Mouse (Mus musculus) forebrain, embryonic 13.5 days (tissue): Measurements from ENCODE around the gene Lgals2. TPM values are rescaled to one million over a fixed set of nuclear protein-coding genes. Genes with fewer than 3 reads are reported as not detected.

ENCODE experiments used
- ATAC-seq: fragments of 200-750 bp; cut with Nextera tagmentation; 2 replicates; pipeline ENCODE4 v1.8.0; 2017
- H3K27ac ChIP-seq: fragments of 300-500 bp; sonication (generic); 2 replicates; pipeline ENCODE4 v1.5.1; 2015; ENCODE audit warnings: inconsistent platforms, mild to moderate bottlenecking, moderate library complexity
- H3K27me3 ChIP-seq: fragments of 300-500 bp; sonication (generic); 2 replicates; pipeline ENCODE4 v1.6.1; 2015; ENCODE audit warnings: mild to moderate bottlenecking, inconsistent platforms
- H3K36me3 ChIP-seq: fragments of 300-500 bp; sonication (generic); 2 replicates; pipeline ENCODE4 v1.6.1; 2015; ENCODE audit warnings: mild to moderate bottlenecking, inconsistent platforms; ENCODE audit not compliant: poor library complexity, severe bottlenecking
- H3K4me1 ChIP-seq: fragments of 300-500 bp; sonication (generic); 2 replicates; pipeline ENCODE4 v1.6.1; 2015; ENCODE audit warnings: inconsistent platforms
- H3K4me2 ChIP-seq: fragments of 300-500 bp; sonication (generic); 2 replicates; pipeline ENCODE4 v1.6.1; 2015; ENCODE audit warnings: inconsistent platforms, mild to moderate bottlenecking, moderate library complexity
- H3K4me3 ChIP-seq: fragments of 300-500 bp; sonication (generic); 2 replicates; pipeline ENCODE4 v1.5.1; 2015; ENCODE audit warnings: mild to moderate bottlenecking, inconsistent platforms
- H3K9ac ChIP-seq: fragments of 300-500 bp; sonication (generic); 2 replicates; pipeline ENCODE4 v1.6.1; 2015; ENCODE audit warnings: mild to moderate bottlenecking, inconsistent platforms
- H3K9me3 ChIP-seq: fragments of 300-500 bp; sonication (generic); replicated peaks from 2 replicates; pipeline ENCODE4 v1.6.1; 2016; ENCODE audit warnings: inconsistent platforms
- WGBS: fragments of 180-500 bp; shearing (Covaris S2); methylation state at CpG from one replicate; pipeline ENCODE4 v1.1.7; 2015; 5-methylcytosine and 5-hydroxymethylcytosine counted together
- polyA plus RNA-seq: library from polyadenylated mRNA; unstranded; fragments of >200 nt; fragmentation: Nextera tagmentation; extraction: Ambion mirVana; gene quantifications from 2 replicates; pipeline ENCODE4 v1.2.1, GENCODE M21; 2015

Lgals2 gene
- polyA plus RNA-seq, 1 experiment from 2014 or later: not detected

- Histone ChIP-seq H3K4me1 (peaks cover 47% of the 10 kb centered on the region), H3K9ac (no peak overlapping the region), H3K36me3 (no peaks in the 10 kb centered on the region), H3K27ac (no peak overlapping the region), H3K4me3 (no peak overlapping the region), H3K27me3 (no peaks in the 10 kb centered on the region), H3K4me2 (no peak overlapping the region), H3K9me3 (no peaks in the 10 kb centered on the region)
- no peak for ATAC-seq
- WGBS: 64% methylated on average over 5 of the region's 5 CpGs
These were observed 16.8 kb upstream of the Lgals2 start for GRCm38 (mm10) chr15:78872021-78872608.

- Histone ChIP-seq H3K4me2 (no peak overlapping the region), H3K36me3 (no peaks in the 10 kb centered on the region), H3K4me3 (no peak overlapping the region), H3K27me3 (no peaks in the 10 kb centered on the region), H3K9ac (no peak overlapping the region), H3K27ac (no peak overlapping the region), H3K4me1 (peaks cover 27% of the 10 kb centered on the region), H3K9me3 (no peaks in the 10 kb centered on the region)
- 26% methylated on average over 6 of the region's 6 CpGs for WGBS
- ATAC-seq: no peak
These were observed 14.4 kb upstream of the Lgals2 start for GRCm38 (mm10) chr15:78869775-78870174.

GRCm38 (mm10) chr15:78868826-78869233 lies 13.5 kb upstream of the Lgals2 start:
- no peaks in the 10 kb centered on the region for H3K27me3 ChIP-seq
- WGBS: 44% methylated on average over 7 of the region's 7 CpGs
- peak; percentile 71 for ATAC-seq

GRCm38 (mm10) chr15:78868398-78868797 lies 13.1 kb upstream of the Lgals2 start:
- Histone ChIP-seq H3K9me3 (no peaks in the 10 kb centered on the region), H3K36me3 (no peaks in the 10 kb centered on the region), H3K27ac (peak overlapping the region; percentile 72), H3K4me1 (peaks cover 23% of the 10 kb centered on the region), H3K27me3 (no peaks in the 10 kb centered on the region), H3K4me2 (peak overlapping the region; percentile 10; the same call in 1 of the 2 replicates), H3K9ac (0 out of 2 replicates have a peak overlapping the region, but pooled peaks have one; percentile 18), H3K4me3 (no peak overlapping the region)
- peak; percentile 84 for ATAC-seq
- WGBS: 17% methylated on average over 9 of the region's 9 CpGs

More at GRCm38 (mm10) chr15:78868826-78869233, 13.5 kb upstream of the Lgals2 start:
- Histone ChIP-seq H3K9me3 (no peaks in the 10 kb centered on the region), H3K4me2 (peak overlapping the region; percentile 10; the same call in 1 of the 2 replicates), H3K36me3 (no peaks in the 10 kb centered on the region), H3K9ac (0 out of 2 replicates have a peak overlapping the region, but pooled peaks have one; percentile 18), H3K4me1 (peaks cover 24% of the 10 kb centered on the region), H3K4me3 (no peak overlapping the region), H3K27ac (peak overlapping the region; percentile 72)

- 48% methylated on average over 13 of the region's 13 CpGs for WGBS
- no peak overlapping the region for H3K4me2 ChIP-seq
These were observed 8.5 kb upstream of the Lgals2 start for GRCm38 (mm10) chr15:78863852-78864253.

GRCm38 (mm10) chr15:78863154-78863553 lies 7.8 kb upstream of the Lgals2 start:
- Histone ChIP-seq H3K9ac (no peak overlapping the region), H3K4me2 (no peak overlapping the region), H3K27ac (no peak overlapping the region), H3K27me3 (no peaks in the 10 kb centered on the region), H3K36me3 (no peaks in the 10 kb centered on the region), H3K4me1 (peaks cover 14% of the 10 kb centered on the region), H3K4me3 (no peak overlapping the region), H3K9me3 (no peaks in the 10 kb centered on the region)
- no peak for ATAC-seq
- 62% methylated on average over 2 of the region's 2 CpGs for WGBS

More at GRCm38 (mm10) chr15:78863852-78864253, 8.5 kb upstream of the Lgals2 start:
- ATAC-seq: no peak
- no peak overlapping the region for H3K4me3 ChIP-seq
- no peaks in the 10 kb centered on the region for H3K27me3 ChIP-seq
- peaks cover 21% of the 10 kb centered on the region for H3K4me1 ChIP-seq
- H3K9me3 ChIP-seq: no peaks in the 10 kb centered on the region
- H3K27ac ChIP-seq: no peak overlapping the region
- no peak overlapping the region for H3K9ac ChIP-seq
- H3K36me3 ChIP-seq: no peaks in the 10 kb centered on the region

GRCm38 (mm10) chr15:78862280-78862679 lies 7.0 kb upstream of the Lgals2 start:
- Histone ChIP-seq H3K4me2 (no peak overlapping the region), H3K36me3 (no peaks in the 10 kb centered on the region), H3K27ac (no peak overlapping the region), H3K4me1 (peaks cover 9% of the 10 kb centered on the region; the same call in 1 of the 2 replicates), H3K9ac (no peak overlapping the region), H3K9me3 (no peaks in the 10 kb centered on the region), H3K4me3 (no peak overlapping the region), H3K27me3 (no peaks in the 10 kb centered on the region)
- no peak for ATAC-seq
- WGBS: 91% methylated on average over 5 of the region's 5 CpGs

GRCm38 (mm10) chr15:78859714-78860113 lies 4.4 kb upstream of the Lgals2 start:
- Histone ChIP-seq H3K4me3 (no peak overlapping the region), H3K27me3 (no peaks in the 10 kb centered on the region), H3K36me3 (no peaks in the 10 kb centered on the region), H3K4me1 (peaks cover 9% of the 10 kb centered on the region; the same call in 1 of the 2 replicates), H3K4me2 (no peak overlapping the region), H3K9me3 (no peaks in the 10 kb centered on the region), H3K9ac (no peak overlapping the region), H3K27ac (no peak overlapping the region)
- no peak for ATAC-seq
- WGBS: 86% methylated on average over 6 of the region's 6 CpGs

- Histone ChIP-seq H3K4me1 (peaks cover 9% of the 10 kb centered on the region; the same call in 1 of the 2 replicates), H3K27me3 (0 out of 2 replicates have a peak, but pooled peaks cover 3% of the 10 kb centered on the region), H3K4me3 (no peak overlapping the region), H3K27ac (no peak overlapping the region), H3K4me2 (no peak overlapping the region), H3K9me3 (no peaks in the 10 kb centered on the region), H3K9ac (no peak overlapping the region), H3K36me3 (no peaks in the 10 kb centered on the region)
- no peak for ATAC-seq
- 85% methylated on average over 4 of the region's 4 CpGs for WGBS
These were observed 4.0 kb upstream of the Lgals2 start for GRCm38 (mm10) chr15:78859311-78859710.

GRCm38 (mm10) chr15:78857009-78857408 lies 1.7 kb upstream of the Lgals2 start:
- H3K4me3 ChIP-seq: no peak overlapping the region
- H3K27ac ChIP-seq: no peak overlapping the region
- H3K9ac ChIP-seq: no peak overlapping the region
- 0 out of 2 replicates have a peak, but pooled peaks cover 3% of the 10 kb centered on the region for H3K27me3 ChIP-seq
- H3K4me1 ChIP-seq: no peaks in the 10 kb centered on the region
- ATAC-seq: no peak
- H3K36me3 ChIP-seq: no peaks in the 10 kb centered on the region
- WGBS: 79% methylated on average over 7 of the region's 7 CpGs
- no peak overlapping the region for H3K4me2 ChIP-seq
- H3K9me3 ChIP-seq: no peaks in the 10 kb centered on the region

- no peak overlapping the region for H3K4me3 ChIP-seq
- no peaks in the 10 kb centered on the region for H3K4me1 ChIP-seq
- H3K36me3 ChIP-seq: no peaks in the 10 kb centered on the region
- no peak overlapping the region for H3K9ac ChIP-seq
- peak overlapping the region; percentile 35 for H3K4me2 ChIP-seq
- peaks cover 16% of the 10 kb centered on the region; the same call in 1 of the 2 replicates for H3K27me3 ChIP-seq
- 15% methylated on average over 13 of the region's 13 CpGs for WGBS
- no peak overlapping the region for H3K27ac ChIP-seq
- ATAC-seq: peak; percentile 87
- H3K9me3 ChIP-seq: no peaks in the 10 kb centered on the region
These were observed 3.7 kb downstream of the Lgals2 start for GRCm38 (mm10) chr15:78851505-78852153.

GRCm38 (mm10) chr15:78850944-78851343 lies 4.4 kb downstream of the Lgals2 start:
- 81% methylated on average over 6 of the region's 6 CpGs for WGBS
- Histone ChIP-seq H3K9ac (no peak overlapping the region), H3K4me2 (no peak overlapping the region), H3K4me3 (no peak overlapping the region), H3K4me1 (no peaks in the 10 kb centered on the region; the same call in 1 of the 2 replicates), H3K36me3 (no peaks in the 10 kb centered on the region), H3K27ac (no peak overlapping the region), H3K9me3 (no peaks in the 10 kb centered on the region), H3K27me3 (peaks cover 16% of the 10 kb centered on the region; the same call in 1 of the 2 replicates)
- ATAC-seq: no peak
